Mouse (Mus musculus) pancreas, adult 10 weeks (tissue): ENCODE measurements around the gene Tpr. TPM values are rescaled to one million over a fixed set of nuclear protein-coding genes. Genes with fewer than 3 reads are reported as not detected.

ENCODE experiments used
- polyA plus RNA-seq: library from polyadenylated mRNA; stranded (reverse); fragments of 350-450 nt; fragmentation: Illumina TruSeq; extraction: RNeasy Lipid Tissue Mini Kit (QIAGEN cat#74804); gene quantifications from one replicate; pipeline ENCODE4 v1.2.3, GENCODE M21; 2015; ENCODE audit warnings: low read depth, low replicate concordance; ENCODE audit not compliant: insufficient read depth

Gene Tpr
- 42.6 TPM for polyA plus RNA-seq

DNA sequence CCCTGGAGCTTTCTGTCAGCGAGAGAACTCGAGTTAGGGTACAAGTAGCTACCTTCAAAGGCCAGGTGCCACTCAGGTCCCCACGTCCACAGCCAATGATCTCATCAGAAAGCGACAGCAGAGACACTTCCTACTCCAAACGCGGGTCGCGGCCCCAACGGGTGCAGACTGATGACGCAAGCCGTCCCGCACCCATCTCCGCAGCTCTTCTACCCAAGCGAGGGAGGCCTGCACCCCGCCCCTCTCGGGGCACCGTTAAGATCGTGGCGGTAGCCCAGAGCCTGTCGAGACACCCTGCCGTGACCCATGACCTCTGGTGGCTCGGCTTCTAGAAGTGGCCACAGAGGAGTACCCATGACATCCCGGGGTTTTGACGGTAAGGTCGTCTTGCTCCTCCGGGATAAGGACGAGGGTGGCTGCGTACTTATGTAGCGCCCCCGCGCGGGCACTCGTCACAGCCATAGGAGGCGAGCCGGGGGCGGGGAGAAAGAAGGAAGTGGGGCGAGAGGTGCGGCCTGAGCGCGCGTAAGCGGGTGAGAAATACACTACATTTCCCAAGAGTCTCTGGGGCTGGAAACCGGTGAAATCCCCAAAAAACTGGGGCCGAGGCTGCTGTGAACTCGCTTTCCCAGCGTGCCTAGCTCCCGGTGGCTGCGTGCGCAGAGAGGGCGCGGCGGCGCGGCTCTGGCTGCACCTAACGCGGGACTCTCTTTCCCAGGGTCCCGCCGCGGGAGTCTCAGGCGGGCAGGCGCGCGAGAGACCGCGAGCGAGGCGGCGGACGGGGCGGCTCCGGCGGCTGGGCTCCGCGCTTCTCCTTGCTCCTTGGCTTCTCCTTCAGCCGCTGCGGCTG is at the start of gene Tpr, which contains the start of gene Odr4:
Gene Tpr (plus strand): TSS at position 201 of the 850 bp plus-strand sequence.
Gene Odr4 (minus strand): TSS at position 443 of the 850 bp plus-strand sequence.

GRCm38 (mm10) chr1:150466132-150466531 is 73.5 kb downstream of the Tpr start, which contains the start of gene Prg4:
Gene Prg4 (minus strand): TSS chr1:150466165.

Other genes starting within 250 kb of the Tpr start
- gene Pdc, start 73.4 kb upstream of the Tpr start, polyA plus RNA-seq = not detected
- 13.6 TPM for gene Odr4, start 242 bp downstream of the Tpr start, polyA plus RNA-seq
- gene Prg4, start 73.3 kb downstream of the Tpr start, polyA plus RNA-seq = 1.9 TPM